Mouse (Mus musculus) 416B (cell line): Measurements from ENCODE around the gene Aig1.
"Not testable (repeated sequence)": the region's sequence is repeated elsewhere in the genome, so short reads cannot be mapped to it uniquely, and the experiment has no call there.

Experiments used
- DNase-seq: peaks from one replicate; pipeline ENCODE4 v3.0.0; 2011; ENCODE audit warnings: low read depth

The Aig1 gene

GRCm38 (mm10) chr10:13868371-13869321, at the start of gene Aig1:
Aig1 (minus strand) TSS chr10:13868980.
- DNase-seq = peak; percentile 68

DNA sequence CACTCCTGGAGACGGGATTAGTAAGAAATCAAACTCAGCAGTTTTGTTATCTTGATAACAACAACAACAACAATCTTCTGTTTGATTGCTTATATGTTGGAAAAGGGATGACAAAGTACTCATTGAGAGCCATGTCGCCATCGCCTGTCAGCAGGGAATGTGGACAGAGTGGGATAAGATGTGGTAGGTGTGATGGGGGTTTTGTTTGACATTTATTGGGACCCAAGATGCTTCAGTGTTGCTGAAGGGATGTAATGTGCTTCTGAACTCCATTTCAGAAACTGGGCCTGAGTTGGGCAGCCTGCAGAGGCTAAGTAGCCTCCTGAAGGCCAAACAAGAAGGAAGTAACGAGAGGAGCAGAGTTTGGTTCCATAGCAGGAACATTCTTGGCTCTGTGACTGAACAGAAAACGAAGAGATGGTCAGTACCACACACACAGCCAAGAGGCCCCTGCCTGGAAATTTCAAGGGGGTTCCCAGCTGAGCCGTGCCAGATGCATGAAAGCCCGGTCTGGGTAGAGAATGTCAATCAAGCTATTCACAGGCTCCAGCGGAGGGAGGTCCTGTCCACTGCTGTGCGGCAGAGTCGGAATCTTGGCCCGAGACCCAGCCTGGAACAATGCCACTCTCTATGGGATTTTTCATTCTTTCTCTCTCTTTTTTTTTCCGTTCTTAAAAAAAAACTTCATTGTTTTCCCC, 48.0 kb upstream of the Aig1 start:
- no peak for DNase-seq

GRCm38 (mm10) chr10:13915211-13915610, 46.4 kb upstream of the Aig1 start:
- DNase-seq = no peak

DNA sequence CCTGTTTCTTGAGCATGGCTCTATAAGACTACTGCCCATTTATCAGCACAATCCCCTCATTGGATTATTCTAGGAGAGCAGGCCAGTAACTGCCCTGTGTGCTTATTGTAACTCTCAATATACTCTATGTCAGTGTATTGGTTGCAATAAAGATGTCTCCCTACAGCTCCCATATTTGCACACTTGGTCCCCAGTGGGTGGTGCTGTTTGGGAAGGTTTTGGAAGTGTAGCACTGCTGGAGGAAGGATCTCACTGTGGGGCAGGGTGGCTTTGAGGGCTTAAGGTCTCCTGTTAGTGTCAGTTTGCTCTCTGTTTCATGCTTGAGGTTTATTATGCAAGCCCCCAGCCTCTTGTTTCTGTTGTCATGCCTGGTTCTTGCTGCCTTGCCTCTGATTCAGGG, 44.9 kb upstream of the Aig1 start:
- DNase-seq = peak; percentile 54

GRCm38 (mm10) chr10:13906261-13906741, 37.5 kb upstream of the Aig1 start:
- no peak for DNase-seq

DNA sequence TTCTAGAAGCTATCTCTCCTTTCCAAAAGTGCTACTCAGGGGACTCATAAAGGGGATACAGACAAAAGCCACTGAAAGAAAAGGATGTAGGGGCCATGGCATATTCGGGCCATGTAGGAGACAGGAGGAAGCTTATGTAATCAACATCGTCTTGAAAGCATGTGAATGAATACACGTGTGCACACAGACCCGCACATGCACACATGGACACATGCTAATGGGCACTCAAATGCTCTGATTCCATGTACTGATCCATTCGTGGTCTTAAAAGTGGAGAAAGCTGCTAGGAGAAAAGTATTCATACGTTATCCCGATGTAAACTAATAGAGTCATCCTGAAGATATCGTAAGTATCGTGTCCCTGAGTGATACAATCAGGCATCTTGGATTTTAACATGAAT, 36.8 kb upstream of the Aig1 start:
- DNase-seq = no peak

GRCm38 (mm10) chr10:13892762-13893161, 24.0 kb upstream of the Aig1 start:
- DNase-seq = not testable (repeated sequence)

DNA sequence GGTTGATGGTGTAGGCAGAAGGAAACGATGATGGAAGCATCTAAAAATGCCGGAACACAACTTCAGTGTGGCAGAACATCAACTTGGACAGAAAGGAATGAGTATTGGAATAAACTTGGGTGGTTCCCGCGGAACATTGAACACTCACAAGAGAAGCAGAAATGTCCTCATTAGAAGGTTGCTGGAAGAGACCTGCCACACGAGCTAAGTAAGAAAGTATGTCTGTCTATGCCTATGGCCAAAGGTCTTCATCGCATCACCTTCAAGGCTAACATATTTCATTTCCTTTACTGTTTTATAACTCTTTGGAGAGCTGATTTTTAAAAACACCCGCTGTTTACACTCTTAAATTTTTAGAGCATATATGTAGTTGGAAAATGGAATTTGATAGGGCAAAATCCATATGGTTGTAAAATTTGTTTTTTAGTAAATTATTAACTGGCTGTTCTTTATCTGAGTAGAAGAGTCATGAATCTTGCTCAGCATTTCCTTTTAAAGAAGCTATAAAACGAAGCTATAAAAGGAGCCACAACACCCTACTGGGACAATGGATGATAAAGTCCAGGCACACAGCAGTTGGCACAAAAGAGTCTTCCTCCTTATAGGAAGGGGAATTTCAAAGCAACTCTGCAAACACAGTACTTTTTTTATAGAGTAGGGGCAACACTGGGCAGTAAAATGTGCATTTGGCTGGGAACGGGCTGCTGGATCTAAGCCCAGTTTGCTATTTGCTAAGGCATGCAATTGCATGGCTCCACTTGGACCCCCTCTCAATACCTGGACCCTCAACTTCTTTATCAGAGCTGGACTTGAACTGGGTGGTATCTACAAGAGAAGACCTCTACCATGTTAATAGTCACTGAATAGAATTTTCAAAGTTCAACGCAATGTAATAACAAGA, 14.4 kb upstream of the Aig1 start:
- no peak for DNase-seq

GRCm38 (mm10) chr10:13882490-13882889, 13.7 kb upstream of the Aig1 start:
- peak; percentile 69 for DNase-seq

DNA sequence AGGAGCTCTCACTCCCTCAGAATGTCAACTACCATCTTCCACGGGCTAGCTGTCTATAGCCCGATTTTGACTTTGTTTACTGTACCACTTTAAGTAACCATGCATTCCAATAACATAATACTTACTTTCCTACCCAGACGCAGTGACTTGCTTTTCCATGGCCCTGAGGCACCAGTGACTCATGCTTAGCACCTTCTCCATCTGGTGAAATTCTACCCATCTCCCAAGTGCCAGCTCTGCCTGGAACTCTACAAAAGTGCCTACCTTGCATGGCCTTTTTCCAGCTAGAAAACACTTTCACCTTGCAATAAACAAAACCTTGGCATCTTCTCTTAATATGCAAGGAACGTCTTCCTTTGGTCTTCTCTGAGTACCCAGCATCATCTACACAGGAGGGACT, 9.9 kb upstream of the Aig1 start:
- DNase-seq = no peak

DNA sequence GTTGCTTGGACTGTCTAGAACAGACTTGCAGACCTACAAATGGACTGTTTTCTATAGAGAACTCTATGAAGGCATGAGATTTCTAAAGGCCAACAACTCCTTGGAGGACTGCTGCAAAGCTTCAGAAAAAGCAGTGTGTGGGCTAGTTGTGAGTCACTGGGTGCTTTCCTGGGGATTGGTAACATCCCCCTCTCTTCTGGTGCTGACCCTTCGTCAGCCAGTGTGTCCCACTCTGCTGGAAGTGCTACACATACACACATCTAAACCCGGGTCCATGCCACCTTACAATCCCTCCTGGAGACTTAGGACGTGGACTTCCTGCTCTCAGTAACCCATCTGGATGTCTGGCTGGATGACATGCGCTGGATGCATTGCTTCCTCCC, 6.2 kb upstream of the Aig1 start:
- no peak for DNase-seq

DNA sequence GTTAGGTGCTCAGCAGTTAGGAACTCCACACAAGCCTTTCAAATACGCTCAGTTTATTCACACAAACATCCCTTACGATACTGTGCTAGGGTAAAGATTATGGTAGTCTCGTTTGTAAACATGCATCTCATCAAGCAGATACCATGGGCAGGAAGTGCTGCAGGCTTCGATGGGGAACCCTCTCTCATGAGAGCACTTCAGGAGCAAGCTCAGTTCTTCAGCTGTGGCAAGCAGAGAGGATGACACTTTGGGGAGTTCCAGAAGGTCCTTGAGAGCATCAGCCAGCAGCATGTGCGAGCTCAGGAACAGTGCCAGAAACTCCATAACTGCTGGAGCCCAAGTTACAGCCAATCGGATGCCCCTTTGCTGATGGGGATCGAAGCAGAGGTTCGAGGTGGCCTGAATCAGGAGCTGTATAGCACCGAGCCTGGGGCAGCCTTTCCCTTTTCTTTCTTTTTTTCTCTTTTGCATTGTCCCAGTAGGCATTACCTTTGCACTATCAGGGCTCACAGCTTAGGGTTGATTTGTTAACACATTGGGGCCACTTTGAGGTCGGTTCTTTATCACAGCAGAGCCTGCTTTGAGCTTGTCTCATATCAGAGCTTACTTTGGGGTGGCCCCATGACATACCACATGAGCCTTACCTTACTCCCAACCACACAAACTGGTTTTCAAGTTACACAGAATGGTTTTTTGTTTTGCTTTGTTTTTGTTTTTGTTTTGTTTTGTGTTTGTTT, 5.7 kb upstream of the Aig1 start:
- no peak for DNase-seq

- DNase-seq = peak; percentile 45
Observed at GRCm38 (mm10) chr10:13870531-13870930, 1.8 kb upstream of the Aig1 start.

- peak; percentile 83 for DNase-seq
Observed at GRCm38 (mm10) chr10:13869322-13870035, 699 bp upstream of the Aig1 start.

- peak; percentile 8 for DNase-seq
Observed at GRCm38 (mm10) chr10:13866391-13866790, 2.4 kb downstream of the Aig1 start.

DNA sequence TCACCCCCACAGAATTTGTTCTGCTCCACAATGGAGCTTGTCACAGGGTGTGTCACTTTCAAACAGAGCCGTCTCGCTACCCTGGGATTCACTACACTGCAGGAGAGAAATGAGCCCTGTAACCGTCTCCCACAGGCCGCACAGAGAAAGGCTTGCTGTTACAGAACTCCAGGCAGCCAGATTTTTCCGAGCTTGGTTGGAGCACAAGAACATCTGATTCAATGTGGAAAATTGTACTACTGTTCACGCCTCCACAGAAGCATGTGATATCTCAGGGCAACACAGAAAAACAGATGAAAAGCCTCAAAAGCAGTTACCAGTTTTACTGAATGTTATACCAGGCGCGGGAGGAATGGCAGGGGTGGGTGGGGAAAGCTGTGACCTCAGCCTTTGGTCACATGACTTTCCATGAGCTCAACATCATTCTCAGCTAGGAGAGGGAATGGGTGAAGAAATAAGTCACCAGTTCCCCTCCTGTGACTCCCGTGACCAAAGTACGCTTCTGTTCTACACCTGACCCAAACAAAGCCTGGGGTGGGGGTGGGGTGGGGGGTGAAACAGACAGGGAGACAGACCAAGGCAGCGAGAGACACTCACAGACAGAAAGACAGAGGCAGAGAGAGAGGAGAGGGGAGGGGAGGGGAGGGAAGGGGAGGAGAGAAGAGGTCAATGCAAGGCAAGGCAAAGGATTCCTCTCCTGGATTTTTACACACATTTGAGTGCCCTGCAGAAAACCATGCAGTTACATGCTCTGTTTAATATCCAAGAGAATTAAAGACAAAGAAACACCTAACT, 7.5 kb downstream of the Aig1 start:
- DNase-seq = no peak

GRCm38 (mm10) chr10:13856438-13856837, 12.3 kb downstream of the Aig1 start:
- DNase-seq = no peak

- DNase-seq = no peak
Observed at GRCm38 (mm10) chr10:13855969-13856368, 12.8 kb downstream of the Aig1 start.

DNA sequence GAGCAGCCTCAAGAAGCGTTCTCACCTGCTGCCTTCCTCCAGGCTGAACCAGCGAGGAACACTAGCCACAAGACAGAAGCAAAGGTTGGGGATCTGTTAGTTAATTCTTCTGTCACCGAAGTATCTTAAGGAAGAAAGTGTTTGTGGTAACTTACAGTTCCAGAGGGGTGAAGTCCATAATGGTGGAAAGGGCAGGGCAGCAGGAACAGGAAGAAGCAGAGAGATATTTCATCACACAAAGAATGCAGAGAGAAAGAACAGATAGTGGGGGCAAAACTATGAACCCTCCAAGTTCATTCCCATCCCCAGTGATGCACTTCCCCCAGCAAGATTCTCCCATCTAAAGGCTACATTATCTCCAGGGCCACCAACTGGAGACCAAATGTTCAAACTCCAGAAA, 13.7 kb downstream of the Aig1 start:
- DNase-seq = no peak

- no peak for DNase-seq
Observed at GRCm38 (mm10) chr10:13850071-13850470, 18.7 kb downstream of the Aig1 start.
